Mouse (Mus musculus) right cerebral cortex, adult 18-20 months (tissue): ENCODE results near the gene Pecam1.
"Not testable (repeated sequence)": the region's sequence is repeated elsewhere in the genome, so short reads cannot be mapped to it uniquely, and the experiment has no call there.

Source experiments
- DNase-seq: peaks from one replicate; pipeline ENCODE4 v3.0.0; 2022; ENCODE audit warnings: mixed read lengths

The Pecam1 gene

GRCm38 (mm10) chr11:106622056-106622455 lies 128.4 kb downstream of the Pecam1 start:
- DNase-seq: no peak

- DNase-seq: not testable (repeated sequence)
These were observed 131.7 kb downstream of the Pecam1 start for GRCm38 (mm10) chr11:106618768-106619167.

- DNase-seq: no peak
These were observed 132.4 kb downstream of the Pecam1 start for GRCm38 (mm10) chr11:106617821-106618580.

- no peak for DNase-seq
These were observed 134.9 kb downstream of the Pecam1 start for GRCm38 (mm10) chr11:106615561-106615960.

- no peak for DNase-seq
These were observed 136.1 kb downstream of the Pecam1 start for GRCm38 (mm10) chr11:106614339-106614645.

GRCm38 (mm10) chr11:106613638-106614338 lies 136.6 kb downstream of the Pecam1 start:
- DNase-seq: no peak

GRCm38 (mm10) chr11:106612961-106613637 lies 137.3 kb downstream of the Pecam1 start, which contains the start of gene Tex2:
Gene Tex2, minus strand, starts transcription at chr11:106613423.
- peak; percentile 98 for DNase-seq

GRCm38 (mm10) chr11:106612209-106612960 lies 138.0 kb downstream of the Pecam1 start:
- DNase-seq: peak; percentile 39

- no peak for DNase-seq
These were observed 140.7 kb downstream of the Pecam1 start for GRCm38 (mm10) chr11:106609731-106610130.

GRCm38 (mm10) chr11:106607316-106607715 lies 143.1 kb downstream of the Pecam1 start:
- no peak for DNase-seq

GRCm38 (mm10) chr11:106606042-106606441 lies 144.4 kb downstream of the Pecam1 start:
- no peak for DNase-seq
